Mouse (Mus musculus): Measurements from ENCODE around the gene Adamts15. TPM values are rescaled to one million over a fixed set of nuclear protein-coding genes. Genes with fewer than 3 reads are reported as not detected.

The Adamts15 gene
- polyA plus RNA-seq, 1 experiment from 2014 or later = 8.0 TPM

- H3K36me3 ChIP-seq = no peaks in the 10 kb centered on the region
- WGBS = 73% methylated on average over 9 of the region's 9 CpGs
- peaks cover 26% of the 10 kb centered on the region for H3K4me1 ChIP-seq
- no peaks in the 10 kb centered on the region for H3K9me3 ChIP-seq (replicated peaks)
- no peak for ATAC-seq (replicated peaks; ENCODE audit: low FRiP score)
- H3K9ac ChIP-seq = no peak overlapping the region
- no peak overlapping the region for H3K4me3 ChIP-seq (replicated peaks)
- H3K27ac ChIP-seq = peak overlapping the region; percentile 49; the same call in 1 of the 2 replicates
- H3K27me3 ChIP-seq = peaks cover 26% of the 10 kb centered on the region
- peak overlapping the region; percentile 82 for H3K4me2 ChIP-seq
Measured at GRCm38 (mm10) chr9:30919686-30920085, 2.6 kb downstream of the Adamts15 start.

DNA sequence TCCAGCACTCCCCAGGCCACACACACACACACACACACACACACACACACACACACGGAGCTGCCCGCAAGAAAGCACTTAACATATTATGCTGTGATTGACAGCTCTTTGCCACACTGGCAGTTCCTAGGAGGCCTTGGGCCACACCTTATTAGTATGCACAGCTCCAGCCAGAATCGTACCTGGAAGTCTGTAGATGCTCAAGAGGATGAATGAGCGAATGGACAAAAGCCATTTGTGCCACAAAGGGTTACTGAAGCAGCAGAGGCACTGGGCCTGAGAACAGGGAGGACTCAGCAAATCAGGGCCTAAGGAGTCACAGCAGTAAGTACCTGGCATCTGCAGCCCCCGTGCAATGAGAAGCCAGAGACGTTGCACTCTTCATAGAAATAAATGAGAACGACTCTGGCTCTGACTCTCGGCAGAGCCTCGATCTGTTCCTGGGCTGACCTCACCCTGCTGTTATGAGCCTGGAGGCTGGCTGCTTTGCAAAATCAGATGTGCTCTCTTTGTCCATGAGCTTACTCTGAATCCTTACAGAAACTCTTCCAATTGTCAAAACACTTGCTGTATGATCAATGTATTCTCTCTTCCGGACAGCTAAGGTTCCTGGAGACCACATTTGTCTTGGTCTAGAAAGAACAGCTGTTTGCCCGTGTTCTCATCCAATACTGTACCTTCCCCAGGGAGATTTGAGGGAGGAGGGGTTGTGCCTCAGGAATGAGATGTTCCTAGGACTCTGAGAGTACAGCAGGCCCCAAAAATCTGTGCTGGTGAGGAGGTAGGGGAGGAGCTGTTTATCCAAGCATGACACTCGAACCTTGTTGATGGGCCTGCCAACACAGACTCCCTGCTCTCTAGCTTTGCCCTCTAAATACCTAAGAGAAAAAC, 3.5 kb downstream of the Adamts15 start:
- WGBS = 47% methylated on average over 12 of the region's 12 CpGs
- peak overlapping the region; percentile 49; the same call in 1 of the 2 replicates for H3K27ac ChIP-seq
- no peaks in the 10 kb centered on the region for H3K36me3 ChIP-seq
- H3K4me3 ChIP-seq (replicated peaks) = no peak overlapping the region
- H3K9me3 ChIP-seq (replicated peaks) = no peaks in the 10 kb centered on the region
- peak overlapping the region; percentile 82 for H3K4me2 ChIP-seq
- H3K9ac ChIP-seq = no peak overlapping the region
- H3K27me3 ChIP-seq = peaks cover 23% of the 10 kb centered on the region
- ATAC-seq (replicated peaks; ENCODE audit: low FRiP score) = no peak
- peaks cover 30% of the 10 kb centered on the region for H3K4me1 ChIP-seq

GRCm38 (mm10) chr9:30916266-30916968, 5.8 kb downstream of the Adamts15 start:
- Histone ChIP-seq H3K36me3 (no peaks in the 10 kb centered on the region), H3K9ac (no peak overlapping the region), H3K4me1 (peaks cover 27% of the 10 kb centered on the region), H3K4me2 (no peak overlapping the region), H3K4me3 (replicated peaks) (no peak overlapping the region), H3K27me3 (peaks cover 13% of the 10 kb centered on the region), H3K27ac (peak overlapping the region; percentile 25; the same call in 1 of the 2 replicates), H3K9me3 (replicated peaks) (no peaks in the 10 kb centered on the region)
- 75% methylated on average over 6 of the region's 6 CpGs for WGBS
- no peak for ATAC-seq (replicated peaks; ENCODE audit: low FRiP score)

- ATAC-seq (replicated peaks; ENCODE audit: low FRiP score) = no peak
- peaks cover 19% of the 10 kb centered on the region for H3K4me1 ChIP-seq
- H3K27me3 ChIP-seq = no peaks in the 10 kb centered on the region
- 0 out of 2 replicates have a peak, but pooled peaks cover 3% of the 10 kb centered on the region for H3K36me3 ChIP-seq
- H3K4me3 ChIP-seq (replicated peaks) = no peak overlapping the region
- WGBS = 73% methylated on average over 2 of the region's 2 CpGs
- no peaks in the 10 kb centered on the region for H3K9me3 ChIP-seq (replicated peaks)
- H3K27ac ChIP-seq = no peak overlapping the region
- H3K4me2 ChIP-seq = no peak overlapping the region
- no peak overlapping the region for H3K9ac ChIP-seq
Measured at GRCm38 (mm10) chr9:30914241-30914640, 8.0 kb downstream of the Adamts15 start.

DNA sequence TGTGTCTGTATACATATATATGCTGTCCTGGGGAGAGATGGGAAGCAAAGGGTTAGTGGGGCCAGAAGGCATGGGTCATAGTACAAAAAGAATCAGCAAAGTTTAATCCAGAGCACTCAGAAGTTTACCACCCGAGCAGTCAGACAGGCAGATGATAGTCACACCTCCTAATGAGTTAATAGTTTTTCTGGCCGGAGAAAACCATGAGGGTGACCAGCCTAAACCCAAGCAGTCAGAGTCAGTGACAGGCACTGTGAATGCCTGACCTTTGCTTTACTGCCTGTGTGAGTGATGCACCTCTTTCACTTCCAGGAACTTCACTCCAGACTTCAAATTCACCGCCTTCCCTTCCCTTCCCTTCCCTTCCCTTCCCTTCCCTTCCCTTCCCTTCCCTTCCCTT, 8.8 kb downstream of the Adamts15 start:
- no peaks in the 10 kb centered on the region for H3K9me3 ChIP-seq (replicated peaks)
- ATAC-seq (replicated peaks; ENCODE audit: low FRiP score) = peak; percentile 60; the same call in 1 of the 2 replicates
- no peak overlapping the region for H3K27ac ChIP-seq
- H3K9ac ChIP-seq = no peak overlapping the region
- peaks cover 11% of the 10 kb centered on the region; the same call in 1 of the 2 replicates for H3K4me1 ChIP-seq
- H3K4me2 ChIP-seq = no peak overlapping the region
- H3K27me3 ChIP-seq = no peaks in the 10 kb centered on the region
- H3K36me3 ChIP-seq = 0 out of 2 replicates have a peak, but pooled peaks cover 3% of the 10 kb centered on the region
- no peak overlapping the region for H3K4me3 ChIP-seq (replicated peaks)
- 45% methylated on average over 3 of the region's 3 CpGs for WGBS

DNA sequence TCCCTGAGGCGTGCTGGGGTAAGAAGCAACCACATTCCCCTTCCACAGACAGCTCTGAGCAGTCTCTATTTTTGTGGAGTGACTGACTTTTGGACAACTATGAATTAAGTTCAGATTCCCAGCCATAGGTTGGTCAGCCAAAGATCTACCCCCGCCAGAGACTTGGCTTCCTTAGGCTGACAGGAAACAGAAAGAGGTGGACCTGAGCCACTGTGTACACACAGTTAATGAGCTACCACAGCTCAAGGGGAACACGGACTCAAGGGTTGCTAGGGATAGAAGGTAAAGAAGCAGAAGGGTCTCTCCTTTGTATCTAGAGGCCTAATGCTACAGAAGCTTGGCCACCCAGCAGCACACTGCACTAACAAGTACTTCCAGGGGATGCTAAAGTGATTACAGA, 10.1 kb downstream of the Adamts15 start:
- Histone ChIP-seq H3K27me3 (no peaks in the 10 kb centered on the region), H3K9me3 (replicated peaks) (no peaks in the 10 kb centered on the region), H3K36me3 (0 out of 2 replicates have a peak, but pooled peaks cover 3% of the 10 kb centered on the region), H3K4me3 (replicated peaks) (no peak overlapping the region), H3K27ac (no peak overlapping the region), H3K4me1 (peaks cover 8% of the 10 kb centered on the region; the same call in 1 of the 2 replicates), H3K9ac (no peak overlapping the region), H3K4me2 (no peak overlapping the region)
- ATAC-seq (replicated peaks; ENCODE audit: low FRiP score) = no peak
- WGBS = 68% methylated on average over 3 of the region's 3 CpGs

DNA sequence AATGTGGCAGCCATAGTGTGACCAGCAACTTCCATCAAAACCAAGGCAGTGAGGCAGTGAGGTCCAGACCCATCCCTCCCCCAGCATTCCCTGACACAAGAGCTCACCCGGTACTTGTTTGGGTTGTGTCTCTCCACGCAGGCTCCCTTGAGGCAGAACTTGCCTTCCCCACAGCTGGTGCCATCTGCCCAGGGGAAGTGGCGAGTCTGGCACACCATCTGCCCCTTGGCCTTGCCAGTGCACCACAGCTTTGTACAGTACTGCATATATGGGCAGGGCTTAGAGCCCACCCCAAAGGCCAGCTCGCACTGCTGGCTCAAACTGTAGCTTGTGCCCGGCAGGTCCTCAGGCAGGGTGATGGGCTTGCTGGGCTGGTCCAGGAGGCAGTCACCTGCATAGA, 11.8 kb downstream of the Adamts15 start:
- Histone ChIP-seq H3K9me3 (replicated peaks) (no peaks in the 10 kb centered on the region), H3K4me2 (no peak overlapping the region), H3K27me3 (no peaks in the 10 kb centered on the region), H3K4me1 (peaks cover 11% of the 10 kb centered on the region; the same call in 1 of the 2 replicates), H3K27ac (no peak overlapping the region), H3K9ac (no peak overlapping the region), H3K4me3 (replicated peaks) (no peak overlapping the region), H3K36me3 (0 out of 2 replicates have a peak, but pooled peaks cover 3% of the 10 kb centered on the region)
- 81% methylated on average over 5 of the region's 5 CpGs for WGBS
- ATAC-seq (replicated peaks; ENCODE audit: low FRiP score) = no peak

GRCm38 (mm10) chr9:30908973-30909372, 13.3 kb downstream of the Adamts15 start:
- H3K4me2 ChIP-seq = no peak overlapping the region
- 85% methylated on average over 5 of the region's 5 CpGs for WGBS
- no peak for ATAC-seq (replicated peaks; ENCODE audit: low FRiP score)

DNA sequence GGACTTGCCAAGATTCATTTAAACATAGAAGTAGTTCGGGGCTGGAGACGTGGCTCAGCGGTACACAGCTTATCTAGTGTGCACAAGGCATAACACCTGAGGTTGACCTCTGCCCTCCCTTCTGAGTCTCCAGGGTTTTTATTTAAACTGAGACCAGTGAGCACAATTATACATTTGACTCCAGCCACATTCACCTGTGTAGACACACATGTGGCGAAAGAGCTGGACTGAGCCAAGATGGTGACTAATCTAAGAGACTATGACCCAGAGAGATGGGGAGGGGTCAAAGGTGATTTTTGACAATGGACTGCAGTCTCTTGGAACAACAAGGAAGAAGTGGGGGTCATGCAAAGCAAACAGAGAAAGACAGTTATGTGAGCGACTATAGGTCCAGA, 14.0 kb downstream of the Adamts15 start:
- no peak overlapping the region for H3K27ac ChIP-seq
- H3K9ac ChIP-seq = no peak overlapping the region
- H3K9me3 ChIP-seq (replicated peaks) = no peaks in the 10 kb centered on the region
- H3K4me3 ChIP-seq (replicated peaks) = no peak overlapping the region
- no peaks in the 10 kb centered on the region for H3K27me3 ChIP-seq
- WGBS = 85% methylated on average over 5 of the region's 5 CpGs
- no peak for ATAC-seq (replicated peaks; ENCODE audit: low FRiP score)
- peaks cover 12% of the 10 kb centered on the region; the same call in 1 of the 2 replicates for H3K36me3 ChIP-seq
- peaks cover 6% of the 10 kb centered on the region; the same call in 1 of the 2 replicates for H3K4me1 ChIP-seq
- H3K4me2 ChIP-seq = no peak overlapping the region

More at GRCm38 (mm10) chr9:30908973-30909372, 13.3 kb downstream of the Adamts15 start:
- Histone ChIP-seq H3K9ac (no peak overlapping the region), H3K36me3 (peaks cover 9% of the 10 kb centered on the region; the same call in 1 of the 2 replicates), H3K9me3 (replicated peaks) (no peaks in the 10 kb centered on the region), H3K27ac (no peak overlapping the region), H3K27me3 (no peaks in the 10 kb centered on the region), H3K4me1 (peaks cover 6% of the 10 kb centered on the region; the same call in 1 of the 2 replicates), H3K4me3 (replicated peaks) (no peak overlapping the region)

GRCm38 (mm10) chr9:30907677-30908295, 14.5 kb downstream of the Adamts15 start:
- ATAC-seq (replicated peaks; ENCODE audit: low FRiP score) = no peak
- H3K36me3 ChIP-seq = peaks cover 14% of the 10 kb centered on the region; the same call in 1 of the 2 replicates
- WGBS = 64% methylated on average over 5 of the region's 5 CpGs

DNA sequence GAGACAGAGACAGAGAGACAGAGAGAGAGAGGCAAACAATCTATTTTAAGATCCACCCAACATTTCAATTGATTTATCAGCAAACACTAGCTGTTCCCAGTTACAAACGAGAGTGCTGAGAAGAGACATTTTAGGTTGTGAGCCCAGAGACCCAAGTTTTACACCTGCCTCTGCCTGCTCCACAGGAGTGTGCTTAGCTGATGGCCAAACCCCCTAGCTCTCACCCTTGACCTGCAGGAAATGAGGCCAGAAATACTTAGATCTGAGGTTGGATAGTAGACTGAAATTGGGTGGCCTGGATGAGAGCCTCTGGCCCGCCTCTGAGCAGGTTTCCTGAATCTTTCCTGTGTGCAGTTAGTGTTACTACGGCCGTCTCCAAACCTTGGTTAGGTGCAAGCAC, 15.8 kb downstream of the Adamts15 start:
- H3K27ac ChIP-seq = no peak overlapping the region
- no peak overlapping the region for H3K4me3 ChIP-seq (replicated peaks)
- no peaks in the 10 kb centered on the region for H3K9me3 ChIP-seq (replicated peaks)
- no peak overlapping the region for H3K9ac ChIP-seq
- no peak for ATAC-seq (replicated peaks; ENCODE audit: low FRiP score)
- WGBS = 70% methylated on average over 4 of the region's 4 CpGs
- 0 out of 2 replicates have a peak, but pooled peaks cover 3% of the 10 kb centered on the region for H3K4me1 ChIP-seq
- H3K27me3 ChIP-seq = no peaks in the 10 kb centered on the region
- H3K4me2 ChIP-seq = no peak overlapping the region
- peaks cover 26% of the 10 kb centered on the region for H3K36me3 ChIP-seq

More at GRCm38 (mm10) chr9:30907677-30908295, 14.5 kb downstream of the Adamts15 start:
- Histone ChIP-seq H3K4me2 (no peak overlapping the region), H3K27me3 (no peaks in the 10 kb centered on the region), H3K4me1 (peaks cover 5% of the 10 kb centered on the region; the same call in 1 of the 2 replicates), H3K9me3 (replicated peaks) (no peaks in the 10 kb centered on the region), H3K27ac (no peak overlapping the region), H3K9ac (no peak overlapping the region), H3K4me3 (replicated peaks) (no peak overlapping the region)
